Mouse (Mus musculus) neural tube, embryonic 14.5 days (tissue): ENCODE measurements around the gene Stam2. TPM values are rescaled to one million over a fixed set of nuclear protein-coding genes. Genes with fewer than 3 reads are reported as not detected.

Source experiments
- ATAC-seq: fragments of 200-750 bp; cut with Nextera tagmentation; 2 replicates; pipeline ENCODE4 v1.8.0; 2017; ENCODE audit warnings: low read depth, mild to moderate bottlenecking, moderate TSS enrichment, moderate library complexity
- H3K27ac ChIP-seq: fragments of 300-500 bp; sonication (generic); 2 replicates; pipeline ENCODE4 v1.5.1; 2014; ENCODE audit warnings: low read depth, mild to moderate bottlenecking, control low read depth, low read length, moderate library complexity, mixed read lengths
- H3K27me3 ChIP-seq: fragments of 300-500 bp; sonication (generic); 2 replicates; pipeline ENCODE4 v1.6.1; 2014; ENCODE audit warnings: low read length; ENCODE audit not compliant: control insufficient read depth, insufficient read depth
- H3K36me3 ChIP-seq: fragments of 300-500 bp; sonication (generic); 2 replicates; pipeline ENCODE4 v1.6.1; 2014; ENCODE audit warnings: low read length, mixed read lengths; ENCODE audit not compliant: control insufficient read depth, insufficient read depth
- H3K4me1 ChIP-seq: fragments of 300-500 bp; sonication (generic); 2 replicates; pipeline ENCODE4 v1.6.1; 2014; ENCODE audit warnings: low read length; ENCODE audit not compliant: control insufficient read depth, insufficient read depth
- H3K4me2 ChIP-seq: fragments of 300-500 bp; sonication (generic); 2 replicates; pipeline ENCODE4 v1.6.1; 2014; ENCODE audit warnings: mild to moderate bottlenecking, low read depth, low read length, control low read depth
- H3K4me3 ChIP-seq: fragments of 300-500 bp; sonication (generic); 2 replicates; pipeline ENCODE4 v1.5.1; 2014; ENCODE audit warnings: low read depth, low read length, control low read depth, mixed read lengths
- H3K9ac ChIP-seq: fragments of 300-500 bp; sonication (generic); replicated peaks from 2 replicates; pipeline ENCODE4 v1.6.1; 2014; ENCODE audit warnings: low read depth, mild to moderate bottlenecking, control low read depth, low read length, mixed read lengths
- H3K9me3 ChIP-seq: fragments of 300-500 bp; sonication (generic); 2 replicates; pipeline ENCODE4 v1.6.1; 2016; ENCODE audit warnings: low read length; ENCODE audit not compliant: control insufficient read depth
- WGBS: fragments of 180-500 bp; shearing (Covaris S2); extraction: QIAGEN DNeasy Blood & Tissue Kit; methylation state at CpG from one replicate; pipeline ENCODE4 v1.1.7; 2014; 5-methylcytosine and 5-hydroxymethylcytosine counted together
- polyA plus RNA-seq: library from polyadenylated mRNA; unstranded; fragments of >200 nt; fragmentation: Nextera tagmentation; extraction: Ambion mirVana; gene quantifications from 2 replicates; pipeline ENCODE4 v1.2.1, GENCODE M21; 2014

Gene Stam2
- polyA plus RNA-seq, 1 experiment from 2014 or later = 43.5 TPM

GRCm38 (mm10) chr2:52763891-52764290, 21.8 kb upstream of the Stam2 start:
- Histone ChIP-seq H3K9ac (no peak overlapping the region), H3K36me3 (no peaks in the 10 kb centered on the region), H3K27ac (no peak overlapping the region), H3K4me1 (no peaks in the 10 kb centered on the region), H3K9me3 (no peaks in the 10 kb centered on the region), H3K4me2 (no peak overlapping the region), H3K27me3 (no peaks in the 10 kb centered on the region), H3K4me3 (no peak overlapping the region)
- no peak for ATAC-seq
- WGBS = 83% methylated on average over 14 of the region's 14 CpGs

GRCm38 (mm10) chr2:52763040-52763736, 21.1 kb upstream of the Stam2 start:
- Histone ChIP-seq H3K36me3 (no peaks in the 10 kb centered on the region), H3K27me3 (no peaks in the 10 kb centered on the region), H3K4me1 (no peaks in the 10 kb centered on the region), H3K9ac (no peak overlapping the region), H3K4me2 (peak overlapping the region; percentile 34; the same call in 1 of the 2 replicates), H3K27ac (no peak overlapping the region), H3K4me3 (no peak overlapping the region), H3K9me3 (no peaks in the 10 kb centered on the region)
- ATAC-seq = peak; percentile 78; the same call in 1 of the 2 replicates
- WGBS = 22% methylated on average over 12 of the region's 12 CpGs

- H3K9me3 ChIP-seq = no peaks in the 10 kb centered on the region
- H3K27ac ChIP-seq = no peak overlapping the region
- H3K4me2 ChIP-seq = no peak overlapping the region
- H3K4me1 ChIP-seq = no peaks in the 10 kb centered on the region
- no peaks in the 10 kb centered on the region for H3K36me3 ChIP-seq
- H3K27me3 ChIP-seq = no peaks in the 10 kb centered on the region
- 70% methylated on average over 7 of the region's 7 CpGs for WGBS
- ATAC-seq = no peak
- no peak overlapping the region for H3K9ac ChIP-seq
- H3K4me3 ChIP-seq = no peak overlapping the region
Observed at GRCm38 (mm10) chr2:52762529-52762928, 20.4 kb upstream of the Stam2 start.

- Histone ChIP-seq H3K9ac (no peak overlapping the region), H3K4me3 (no peak overlapping the region), H3K4me2 (no peak overlapping the region), H3K27ac (no peak overlapping the region), H3K4me1 (no peaks in the 10 kb centered on the region), H3K36me3 (no peaks in the 10 kb centered on the region), H3K27me3 (no peaks in the 10 kb centered on the region), H3K9me3 (no peaks in the 10 kb centered on the region)
- ATAC-seq = no peak; the same call in 1 of the 2 replicates
- WGBS = 34% methylated on average over 10 of the region's 10 CpGs
Observed at GRCm38 (mm10) chr2:52758627-52759026, 16.5 kb upstream of the Stam2 start.

- 16% methylated on average over 3 of the region's 3 CpGs for WGBS
- Histone ChIP-seq H3K4me2 (no peak overlapping the region), H3K27me3 (no peaks in the 10 kb centered on the region), H3K4me3 (no peak overlapping the region), H3K4me1 (no peaks in the 10 kb centered on the region), H3K9me3 (no peaks in the 10 kb centered on the region), H3K27ac (no peak overlapping the region), H3K9ac (no peak overlapping the region), H3K36me3 (no peaks in the 10 kb centered on the region)
- ATAC-seq = 0 out of 2 replicates have a peak, but pooled peaks have one; percentile 22
Observed at GRCm38 (mm10) chr2:52756691-52757090, 14.6 kb upstream of the Stam2 start.

GRCm38 (mm10) chr2:52753573-52754317, 11.7 kb upstream of the Stam2 start:
- no peak for ATAC-seq
- 43% methylated on average over 3 of the region's 3 CpGs for WGBS

GRCm38 (mm10) chr2:52744099-52744498, 2.0 kb upstream of the Stam2 start:
- H3K4me1 ChIP-seq = 0 out of 2 replicates have a peak, but pooled peaks cover 7% of the 10 kb centered on the region

More at GRCm38 (mm10) chr2:52753573-52754317, 11.7 kb upstream of the Stam2 start:
- H3K4me2 ChIP-seq = no peak overlapping the region
- no peaks in the 10 kb centered on the region for H3K9me3 ChIP-seq
- no peak overlapping the region for H3K4me3 ChIP-seq
- no peaks in the 10 kb centered on the region for H3K4me1 ChIP-seq
- no peaks in the 10 kb centered on the region for H3K27me3 ChIP-seq
- H3K9ac ChIP-seq = no peak overlapping the region
- H3K27ac ChIP-seq = no peak overlapping the region
- H3K36me3 ChIP-seq = no peaks in the 10 kb centered on the region

GRCm38 (mm10) chr2:52741681-52742255, 313 bp downstream of the Stam2 start:
- peak; percentile 94 for ATAC-seq
- 1% methylated on average over 51 of the region's 54 CpGs for WGBS
- peak overlapping the region; percentile 60 for H3K4me2 ChIP-seq
- no peaks in the 10 kb centered on the region for H3K9me3 ChIP-seq
- no peaks in the 10 kb centered on the region for H3K36me3 ChIP-seq
- H3K4me1 ChIP-seq = 0 out of 2 replicates have a peak, but pooled peaks cover 7% of the 10 kb centered on the region
- H3K27ac ChIP-seq = peak overlapping the region; percentile 97
- peak overlapping the region; percentile 95 for H3K9ac ChIP-seq
- peak overlapping the region; percentile 82 for H3K4me3 ChIP-seq
- H3K27me3 ChIP-seq = no peaks in the 10 kb centered on the region

More at GRCm38 (mm10) chr2:52744099-52744498, 2.0 kb upstream of the Stam2 start:
- no peak for ATAC-seq
- no peak overlapping the region for H3K27ac ChIP-seq
- H3K9ac ChIP-seq = no peak overlapping the region
- H3K9me3 ChIP-seq = no peaks in the 10 kb centered on the region
- no peak overlapping the region for H3K4me3 ChIP-seq
- no peak overlapping the region for H3K4me2 ChIP-seq
- H3K36me3 ChIP-seq = no peaks in the 10 kb centered on the region
- H3K27me3 ChIP-seq = no peaks in the 10 kb centered on the region

GRCm38 (mm10) chr2:52740596-52740995, 1.5 kb downstream of the Stam2 start:
- no peak for ATAC-seq
- Histone ChIP-seq H3K9ac (no peak overlapping the region), H3K4me2 (no peak overlapping the region), H3K36me3 (no peaks in the 10 kb centered on the region), H3K27ac (no peak overlapping the region), H3K4me1 (0 out of 2 replicates have a peak, but pooled peaks cover 7% of the 10 kb centered on the region), H3K4me3 (no peak overlapping the region), H3K9me3 (no peaks in the 10 kb centered on the region), H3K27me3 (no peaks in the 10 kb centered on the region)
- WGBS = 83% methylated on average over 4 of the region's 4 CpGs
